Mouse (Mus musculus): ENCODE data around the gene Papln. TPM values are rescaled to one million over a fixed set of nuclear protein-coding genes. Genes with fewer than 3 reads are reported as not detected.
A peak's percentile ranks its signal among the peaks of the same experiment; 100 is the strongest.

Papln gene
- polyA plus RNA-seq, 1 experiment from 2014 or later: 0.93 TPM

- no peak for ATAC-seq (ENCODE audit: borderline replicate concordance, extremely low read depth, low FRiP score, low TSS enrichment)
- H3K4me3 ChIP-seq: no peak overlapping the region
- no peaks in the 10 kb centered on the region for H3K9me3 ChIP-seq
- no peaks in the 10 kb centered on the region for H3K4me1 ChIP-seq
- no peaks in the 10 kb centered on the region for H3K27me3 ChIP-seq
- 50% methylated on average over 5 of the region's 5 CpGs for WGBS
- peaks cover 2% of the 10 kb centered on the region; the same call in 1 of the 2 replicates for H3K36me3 ChIP-seq
- H3K27ac ChIP-seq: no peak overlapping the region
- H3K9ac ChIP-seq: no peak overlapping the region
- H3K4me2 ChIP-seq: no peak overlapping the region
Observed at GRCm38 (mm10) chr12:83741722-83742121, 21.7 kb upstream of the Papln start.

DNA sequence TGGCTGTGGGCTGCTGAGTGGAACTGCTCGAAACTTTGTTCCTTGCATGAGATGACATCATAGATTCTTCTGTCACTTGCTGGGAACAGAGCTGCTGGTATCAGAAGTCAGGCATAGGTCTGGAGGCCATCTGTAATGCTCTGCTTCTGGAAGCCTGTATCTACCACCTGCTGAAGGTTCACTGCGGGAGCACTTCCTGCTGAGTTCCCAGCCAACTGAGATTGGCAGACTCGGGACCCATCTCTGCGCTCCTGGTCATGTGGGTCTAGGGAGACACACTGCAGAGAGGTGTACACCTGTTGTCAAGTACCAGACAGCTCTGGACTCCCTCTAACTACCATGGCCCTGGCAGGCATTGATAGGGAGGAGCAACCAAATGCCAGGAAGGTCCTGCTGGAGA, 20.6 kb upstream of the Papln start:
- Histone ChIP-seq H3K4me3 (no peak overlapping the region), H3K36me3 (no peaks in the 10 kb centered on the region), H3K4me2 (no peak overlapping the region), H3K9ac (no peak overlapping the region), H3K9me3 (no peaks in the 10 kb centered on the region), H3K27ac (no peak overlapping the region), H3K27me3 (no peaks in the 10 kb centered on the region), H3K4me1 (no peaks in the 10 kb centered on the region)
- ATAC-seq (ENCODE audit: borderline replicate concordance, extremely low read depth, low FRiP score, low TSS enrichment): no peak
- 68% methylated on average over 4 of the region's 4 CpGs for WGBS

GRCm38 (mm10) chr12:83743712-83744111, 19.7 kb upstream of the Papln start:
- no peaks in the 10 kb centered on the region for H3K4me1 ChIP-seq
- no peak overlapping the region for H3K9ac ChIP-seq
- no peaks in the 10 kb centered on the region for H3K27me3 ChIP-seq
- no peaks in the 10 kb centered on the region for H3K36me3 ChIP-seq
- no peak overlapping the region for H3K4me2 ChIP-seq
- ATAC-seq (ENCODE audit: borderline replicate concordance, extremely low read depth, low FRiP score, low TSS enrichment): no peak
- 54% methylated on average over 3 of the region's 3 CpGs for WGBS
- no peaks in the 10 kb centered on the region for H3K9me3 ChIP-seq
- no peak overlapping the region for H3K4me3 ChIP-seq
- no peak overlapping the region for H3K27ac ChIP-seq

GRCm38 (mm10) chr12:83749186-83749585, 14.2 kb upstream of the Papln start:
- H3K4me3 ChIP-seq: no peak overlapping the region
- H3K27ac ChIP-seq: no peak overlapping the region
- 41% methylated on average over 1 of the region's 1 CpGs for WGBS
- no peak for ATAC-seq (ENCODE audit: borderline replicate concordance, extremely low read depth, low FRiP score, low TSS enrichment)
- H3K4me1 ChIP-seq: peaks cover 12% of the 10 kb centered on the region
- no peak overlapping the region for H3K4me2 ChIP-seq
- H3K9me3 ChIP-seq: no peaks in the 10 kb centered on the region
- no peaks in the 10 kb centered on the region for H3K27me3 ChIP-seq
- H3K36me3 ChIP-seq: no peaks in the 10 kb centered on the region
- no peak overlapping the region for H3K9ac ChIP-seq

DNA sequence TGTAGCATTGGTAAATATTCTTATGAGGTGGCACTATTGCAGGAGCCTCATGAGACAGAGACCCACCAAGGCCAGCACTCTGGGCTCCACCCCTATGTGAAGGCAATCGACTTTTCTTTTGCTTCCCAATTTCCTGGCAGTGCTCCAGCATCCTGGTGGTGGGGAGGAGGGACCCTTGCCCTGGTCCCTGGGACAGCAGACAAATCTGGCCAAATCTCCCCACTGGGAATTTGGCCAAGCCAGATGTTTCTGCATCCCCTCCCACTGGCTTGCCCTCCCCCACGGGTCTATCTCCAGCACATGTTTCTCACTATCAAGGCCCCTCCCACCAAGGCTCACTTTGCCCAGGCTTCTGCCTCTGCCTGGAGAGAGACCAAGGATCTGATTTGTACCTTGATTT, 10.9 kb upstream of the Papln start:
- Histone ChIP-seq H3K4me1 (peaks cover 12% of the 10 kb centered on the region), H3K9ac (no peak overlapping the region)
- ATAC-seq (ENCODE audit: borderline replicate concordance, extremely low read depth, low FRiP score, low TSS enrichment): peak; percentile 73; the same call in 1 of the 2 replicates

GRCm38 (mm10) chr12:83758735-83759134, 4.7 kb upstream of the Papln start:
- H3K9ac ChIP-seq: no peak overlapping the region
- ATAC-seq (ENCODE audit: borderline replicate concordance, extremely low read depth, low FRiP score, low TSS enrichment): no peak
- H3K4me1 ChIP-seq: peaks cover 13% of the 10 kb centered on the region
- no peaks in the 10 kb centered on the region for H3K27me3 ChIP-seq
- no peak overlapping the region for H3K4me2 ChIP-seq
- WGBS: 70% methylated on average over 10 of the region's 10 CpGs
- H3K36me3 ChIP-seq: no peaks in the 10 kb centered on the region
- H3K27ac ChIP-seq: no peak overlapping the region
- H3K4me3 ChIP-seq: no peak overlapping the region
- H3K9me3 ChIP-seq: no peaks in the 10 kb centered on the region

More for the DNA sequence above, 10.9 kb upstream of the Papln start:
- Histone ChIP-seq H3K27me3 (no peaks in the 10 kb centered on the region), H3K27ac (no peak overlapping the region), H3K4me3 (no peak overlapping the region), H3K9me3 (no peaks in the 10 kb centered on the region), H3K36me3 (no peaks in the 10 kb centered on the region), H3K4me2 (no peak overlapping the region)
- WGBS: 17% methylated on average over 2 of the region's 2 CpGs

- Histone ChIP-seq H3K9me3 (no peaks in the 10 kb centered on the region), H3K4me3 (no peak overlapping the region), H3K27me3 (no peaks in the 10 kb centered on the region), H3K9ac (no peak overlapping the region), H3K4me2 (no peak overlapping the region), H3K36me3 (no peaks in the 10 kb centered on the region), H3K27ac (no peak overlapping the region), H3K4me1 (peaks cover 18% of the 10 kb centered on the region)
- ATAC-seq (ENCODE audit: borderline replicate concordance, extremely low read depth, low FRiP score, low TSS enrichment): no peak
- WGBS: 64% methylated on average over 2 of the region's 2 CpGs
Observed at GRCm38 (mm10) chr12:83760201-83760600, 3.2 kb upstream of the Papln start.

- WGBS: 25% methylated on average over 4 of the region's 4 CpGs
- peaks cover 5% of the 10 kb centered on the region; the same call in 1 of the 2 replicates for H3K27me3 ChIP-seq
- H3K4me3 ChIP-seq: no peak overlapping the region
- no peaks in the 10 kb centered on the region for H3K36me3 ChIP-seq
- H3K9ac ChIP-seq: no peak overlapping the region
- peaks cover 18% of the 10 kb centered on the region for H3K4me1 ChIP-seq
- no peak overlapping the region for H3K4me2 ChIP-seq
- no peak for ATAC-seq (ENCODE audit: borderline replicate concordance, extremely low read depth, low FRiP score, low TSS enrichment)
- 0 out of 2 replicates have a peak overlapping the region, but pooled peaks have one; percentile 54 for H3K27ac ChIP-seq
- H3K9me3 ChIP-seq: no peaks in the 10 kb centered on the region
Observed at GRCm38 (mm10) chr12:83762706-83763105, 728 bp upstream of the Papln start.

GRCm38 (mm10) chr12:83764044-83764365, 571 bp downstream of the Papln start:
- peak overlapping the region; percentile 32 for H3K4me3 ChIP-seq
- no peak overlapping the region for H3K9ac ChIP-seq
- no peaks in the 10 kb centered on the region for H3K36me3 ChIP-seq
- no peaks in the 10 kb centered on the region for H3K9me3 ChIP-seq
- ATAC-seq (ENCODE audit: borderline replicate concordance, extremely low read depth, low FRiP score, low TSS enrichment): no peak
- WGBS: 7% methylated on average over 14 of the region's 14 CpGs
- peak overlapping the region; percentile 79 for H3K4me2 ChIP-seq
- H3K27ac ChIP-seq: no peak overlapping the region
- peaks cover 5% of the 10 kb centered on the region; the same call in 1 of the 2 replicates for H3K27me3 ChIP-seq
- peaks cover 21% of the 10 kb centered on the region for H3K4me1 ChIP-seq

DNA sequence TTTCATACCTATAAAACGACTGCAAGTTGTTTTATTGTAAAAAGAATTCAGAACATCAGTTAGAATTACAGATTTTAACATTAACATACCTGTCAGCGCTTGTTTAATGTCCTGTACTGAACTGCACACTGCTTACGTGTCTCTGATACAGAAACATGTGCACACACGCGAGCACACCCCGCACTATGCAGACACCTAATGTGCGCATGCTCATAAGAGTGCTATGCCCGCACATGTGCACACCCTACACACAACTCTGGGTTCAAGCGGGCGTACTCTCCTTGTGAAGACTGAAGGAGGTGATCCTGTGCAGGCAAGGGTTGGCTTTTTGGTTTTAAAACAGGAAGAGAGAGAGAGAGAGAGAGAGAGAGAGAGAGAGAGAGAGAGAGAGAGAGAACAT, 1.1 kb downstream of the Papln start:
- Histone ChIP-seq H3K4me3 (no peak overlapping the region), H3K36me3 (no peaks in the 10 kb centered on the region), H3K9ac (no peak overlapping the region), H3K4me1 (peaks cover 26% of the 10 kb centered on the region), H3K9me3 (no peaks in the 10 kb centered on the region), H3K27ac (no peak overlapping the region), H3K27me3 (peaks cover 5% of the 10 kb centered on the region; the same call in 1 of the 2 replicates), H3K4me2 (peak overlapping the region; percentile 79; the same call in 1 of the 2 replicates)
- WGBS: 62% methylated on average over 10 of the region's 10 CpGs
- no peak for ATAC-seq (ENCODE audit: borderline replicate concordance, extremely low read depth, low FRiP score, low TSS enrichment)

- 69% methylated on average over 13 of the region's 13 CpGs for WGBS
- Histone ChIP-seq H3K4me3 (no peak overlapping the region), H3K27me3 (peaks cover 5% of the 10 kb centered on the region; the same call in 1 of the 2 replicates), H3K4me1 (peaks cover 38% of the 10 kb centered on the region), H3K36me3 (no peaks in the 10 kb centered on the region), H3K9me3 (no peaks in the 10 kb centered on the region), H3K4me2 (no peak overlapping the region), H3K9ac (no peak overlapping the region), H3K27ac (no peak overlapping the region)
- ATAC-seq (ENCODE audit: borderline replicate concordance, extremely low read depth, low FRiP score, low TSS enrichment): no peak
Observed at GRCm38 (mm10) chr12:83765965-83766603, 2.6 kb downstream of the Papln start.

DNA sequence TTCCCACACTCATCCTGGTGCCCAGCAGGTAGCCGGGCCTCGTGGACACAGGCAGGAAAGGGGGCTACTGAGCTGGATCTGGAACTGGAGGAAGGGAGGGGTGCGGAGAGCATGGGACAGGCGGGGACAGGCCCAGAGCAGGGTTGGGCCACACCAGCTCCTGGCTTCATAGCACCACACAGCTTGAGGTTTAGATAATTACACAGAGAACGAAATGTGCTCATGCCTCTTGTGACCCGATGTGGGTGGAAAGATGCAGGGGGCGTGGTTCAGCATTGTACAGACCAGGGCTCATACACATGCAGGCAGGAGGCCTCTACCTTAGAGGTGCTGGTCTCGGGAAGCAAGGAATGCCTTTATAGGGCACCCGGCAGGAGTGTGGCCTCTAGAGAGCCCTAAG, 4.4 kb downstream of the Papln start:
- Histone ChIP-seq H3K9ac (no peak overlapping the region), H3K4me3 (no peak overlapping the region), H3K9me3 (no peaks in the 10 kb centered on the region), H3K27me3 (peaks cover 5% of the 10 kb centered on the region; the same call in 1 of the 2 replicates), H3K4me1 (peaks cover 34% of the 10 kb centered on the region), H3K4me2 (no peak overlapping the region), H3K27ac (no peak overlapping the region), H3K36me3 (no peaks in the 10 kb centered on the region)
- WGBS: 76% methylated on average over 9 of the region's 9 CpGs
- ATAC-seq (ENCODE audit: borderline replicate concordance, extremely low read depth, low FRiP score, low TSS enrichment): no peak
